In genomic region chr17:44026378-44026777, GRCm38 (mm10) we compare ENCODE assay signal across 8 mouse cellular contexts. TPM values are rescaled to one million over a fixed set of nuclear protein-coding genes. Genes with fewer than 3 reads are reported as not detected.
DNase-seq lines count a peak whose midpoint lies in the region; ATAC-seq and TF ChIP-seq lines count a peak whose summit lies in the region.

No protein-coding gene starts in this region.

- peak overlapping the region; percentile 84 for H3K27ac ChIP-seq in layer of hippocampus, adult 2 months
- peak overlapping the region; percentile 64 for H3K27ac ChIP-seq in embryonic facial prominence, embryonic 13.5 days
- no peak overlapping the region for H3K27ac ChIP-seq in hindbrain, embryonic 10.5 days
- H3K27ac ChIP-seq in neural tube, embryonic 14.5 days (ENCODE audit: low read depth, low read length), result peak overlapping the region; percentile 73

- H3K9ac ChIP-seq in embryonic facial prominence, embryonic 13.5 days, result no peak overlapping the region
- H3K9ac ChIP-seq in neural tube, embryonic 14.5 days (replicated peaks; ENCODE audit: low read depth, low read length), result no peak overlapping the region

- H3K4me1 ChIP-seq in embryonic facial prominence, embryonic 13.5 days, result peaks cover 12% of the 10 kb centered on the region
- H3K4me1 ChIP-seq in hindbrain, embryonic 10.5 days (replicated peaks), result peaks cover 24% of the 10 kb centered on the region
- peaks cover 15% of the 10 kb centered on the region; the same call in 1 of the 2 replicates for H3K4me1 ChIP-seq in neural tube, embryonic 14.5 days (ENCODE audit: control insufficient read depth, insufficient read depth, low read length)

- no peak for TF ChIP-seq CTCF in layer of hippocampus, adult 2 months (conservative IDR thresholded peaks at IDR 0.05)

- H3K9me3 ChIP-seq in embryonic facial prominence, embryonic 13.5 days, result no peaks in the 10 kb centered on the region
- no peaks in the 10 kb centered on the region for H3K9me3 ChIP-seq in hindbrain, embryonic 10.5 days
- no peaks in the 10 kb centered on the region for H3K9me3 ChIP-seq in neural tube, embryonic 14.5 days (ENCODE audit: control insufficient read depth, low read length)

- 21% methylated on average over 5 of the region's 5 CpGs for WGBS in embryonic facial prominence, embryonic 13.5 days
- 39% methylated on average over 5 of the region's 5 CpGs for WGBS in hindbrain, embryonic 10.5 days
- 9% methylated on average over 5 of the region's 5 CpGs for WGBS in neural tube, embryonic 14.5 days

- peak; percentile 15 to 20 for DNase-seq in layer of hippocampus, adult 2 months (ENCODE audit: low spot score in 2 of 2)
- no peak for DNase-seq in layer of hippocampus, postnatal 25 days (ENCODE audit: extremely low spot score in 1 of 2, low spot score in 1 of 2)
- DNase-seq in hindbrain, embryonic 10.5 days (ENCODE audit: low spot score), result peak; percentile 20
- no peak for DNase-seq in urinary bladder, postnatal 36 days (ENCODE audit: low spot score in 2 of 2)
- no peak for DNase-seq in lung, adult 18-20 months
- DNase-seq in adrenal gland, postnatal 4 days (ENCODE audit: low spot score in 2 of 2), result no peak

- peak overlapping the region; percentile 3; the same call in 1 of the 2 replicates for H3K4me3 ChIP-seq in layer of hippocampus, adult 2 months
- H3K4me3 ChIP-seq in embryonic facial prominence, embryonic 13.5 days, result no peak overlapping the region
- no peak overlapping the region for H3K4me3 ChIP-seq in hindbrain, embryonic 10.5 days
- no peak overlapping the region for H3K4me3 ChIP-seq in neural tube, embryonic 14.5 days (ENCODE audit: low read depth, low read length)

- no peak for ATAC-seq in embryonic facial prominence, embryonic 13.5 days (ENCODE audit: insufficient number of reproducible peaks, insufficient read depth, low FRiP score, low TSS enrichment, low read depth)
- ATAC-seq in neural tube, embryonic 14.5 days (ENCODE audit: low read depth), result peak; percentile 65; the same call in 1 of the 2 replicates

- no peaks in the 10 kb centered on the region for H3K27me3 ChIP-seq in embryonic facial prominence, embryonic 13.5 days
- no peaks in the 10 kb centered on the region for H3K27me3 ChIP-seq in hindbrain, embryonic 10.5 days (ENCODE audit: insufficient read depth, poor library complexity, severe bottlenecking)
- no peaks in the 10 kb centered on the region for H3K27me3 ChIP-seq in neural tube, embryonic 14.5 days (ENCODE audit: control insufficient read depth, insufficient read depth, low read length)

- no peaks in the 10 kb centered on the region for H3K36me3 ChIP-seq in embryonic facial prominence, embryonic 13.5 days
- no peaks in the 10 kb centered on the region for H3K36me3 ChIP-seq in hindbrain, embryonic 10.5 days
- no peaks in the 10 kb centered on the region for H3K36me3 ChIP-seq in neural tube, embryonic 14.5 days (ENCODE audit: control insufficient read depth, insufficient read depth, low read length)

- H3K4me2 ChIP-seq in embryonic facial prominence, embryonic 13.5 days, result no peak overlapping the region; the same call in 1 of the 2 replicates
- H3K4me2 ChIP-seq in neural tube, embryonic 14.5 days (ENCODE audit: low read depth, low read length), result no peak overlapping the region

RNA-seq across cellular contexts. Expression of gene Enpp5, which starts 52.2 kb away (rescaled TPM):
- 100 to 1,000 TPM; 153 to 159 TPM for total RNA-seq in layer of hippocampus, adult 2 months (2021)
- 100 to 1,000 TPM; 148 to 158 TPM for total RNA-seq in layer of hippocampus, postnatal 25 days (2021)
- polyA plus RNA-seq in embryonic facial prominence, embryonic 13.5 days (2015; fragmentation: Nextera tagmentation; extraction: Ambion mirVana), result 15.4 and 20.0 TPM in 2 replicates
- polyA plus RNA-seq in hindbrain, embryonic 10.5 days (2016; fragmentation: Nextera tagmentation; extraction: Ambion mirVana), result 9.2 and 17.1 TPM in 2 replicates
- polyA plus RNA-seq in neural tube, embryonic 14.5 days (2014; fragmentation: Nextera tagmentation; extraction: Ambion mirVana), result 89.4 and 103 TPM in 2 replicates
- 10 to 100 TPM; 35.8 to 37.7 TPM for total RNA-seq in adrenal gland, postnatal 4 days (2021)

Comparison
In these comparisons a context has a peak if more than half of its experiments do, and no peak if none do; other contexts are left out.
1. DNase-seq: peak in layer of hippocampus, adult 2 months (2 of 2) and hindbrain, embryonic 10.5 days (single experiment); none in layer of hippocampus, postnatal 25 days (0 of 2), urinary bladder, postnatal 36 days (0 of 2), lung, adult 18-20 months (0 of 2) and adrenal gland, postnatal 4 days (0 of 2).